Mouse (Mus musculus) embryonic fibroblast, embryonic 13.5 days (primary cell): Measurements from ENCODE around the gene Mthfs.

Source experiments
- CTCF ChIP-seq: IDR thresholded peaks from 2 replicates; pipeline ENCODE4 v1.5.1; 2011; ENCODE audit warnings: mild to moderate bottlenecking, control low read depth, low read length, moderate library complexity, borderline replicate concordance; ENCODE audit not compliant: insufficient read depth
- POLR2A ChIP-seq: IDR thresholded peaks from 2 replicates; pipeline ENCODE4 v1.6.1; 2011; ENCODE audit warnings: low read depth, mild to moderate bottlenecking, control low read depth, low read length, moderate library complexity

- TF ChIP-seq POLR2A (no peak), CTCF (no peak)
Measured at GRCm38 (mm10) chr9:89309195-89309535, 98.7 kb downstream of the Mthfs start.
